Mouse (Mus musculus) liver, adult (tissue): Measurements from ENCODE around the gene Prss53.

Experiments used
- GATA4 ChIP-seq: IDR thresholded peaks from 2 replicates; pipeline ENCODE4 v1.6.1; 2014; ENCODE audit warnings: mild to moderate bottlenecking, low read length; ENCODE audit not compliant: insufficient replicate concordance

Prss53 gene

GRCm38 (mm10) chr7:127922451-127923275 lies 31.9 kb upstream of the Prss53 start:
- no peak for TF ChIP-seq GATA4

- no peak for TF ChIP-seq GATA4
Observed at GRCm38 (mm10) chr7:127921516-127921915, 30.7 kb upstream of the Prss53 start.

GRCm38 (mm10) chr7:127919290-127919689 lies 28.5 kb upstream of the Prss53 start:
- TF ChIP-seq GATA4, result no peak

GRCm38 (mm10) chr7:127918203-127918602 lies 27.4 kb upstream of the Prss53 start:
- TF ChIP-seq GATA4, result no peak

- no peak for TF ChIP-seq GATA4
Observed at GRCm38 (mm10) chr7:127915293-127915692, 24.5 kb upstream of the Prss53 start.

- no peak for TF ChIP-seq GATA4
Observed at GRCm38 (mm10) chr7:127912938-127913337, 22.2 kb upstream of the Prss53 start.

- no peak for TF ChIP-seq GATA4
Observed at GRCm38 (mm10) chr7:127912190-127912871, 21.6 kb upstream of the Prss53 start, which contains the start of gene Kat8. Kat8 (plus strand) TSS chr7:127912516.

GRCm38 (mm10) chr7:127908656-127909055 lies 17.9 kb upstream of the Prss53 start:
- no peak for TF ChIP-seq GATA4

GRCm38 (mm10) chr7:127907939-127908338 lies 17.2 kb upstream of the Prss53 start:
- no peak for TF ChIP-seq GATA4

GRCm38 (mm10) chr7:127903971-127904796 lies 13.4 kb upstream of the Prss53 start, which contains the start of gene Bckdk:
Bckdk (plus strand) TSS chr7:127904082.
- no peak for TF ChIP-seq GATA4

- TF ChIP-seq GATA4, result no peak
Observed at GRCm38 (mm10) chr7:127901772-127902171, 11.0 kb upstream of the Prss53 start.

- no peak for TF ChIP-seq GATA4
Observed at GRCm38 (mm10) chr7:127899997-127900396, 9.2 kb upstream of the Prss53 start.

GRCm38 (mm10) chr7:127898179-127898956 lies 7.6 kb upstream of the Prss53 start:
- no peak for TF ChIP-seq GATA4

- no peak for TF ChIP-seq GATA4
Observed at GRCm38 (mm10) chr7:127897542-127897941, 6.8 kb upstream of the Prss53 start.

GRCm38 (mm10) chr7:127896384-127896783 lies 5.6 kb upstream of the Prss53 start:
- TF ChIP-seq GATA4, result no peak
